Mouse (Mus musculus) erythroblast, embryonic 14.5 days (primary cell): ENCODE measurements at regions not wholly inside any gene's neighbourhood (a gene's known extent, or its start where the extent isn't known, plus 50 kb on each side); places are given as distances from the start of the nearest gene placed in this dataset.
"Not testable (repeated sequence)": the region's sequence is repeated elsewhere in the genome, so short reads cannot be mapped to it uniquely, and the experiment has no call there.

Experiments
- H3K27me3 ChIP-seq: 2 replicates; pipeline ENCODE4 v1.6.1; 2012; ENCODE audit warnings: inconsistent platforms; ENCODE audit not compliant: control insufficient read depth
- H3K36me3 ChIP-seq: 2 replicates; pipeline ENCODE4 v1.6.1; 2012; ENCODE audit warnings: mild to moderate bottlenecking, inconsistent platforms; ENCODE audit not compliant: control insufficient read depth
- H3K4me1 ChIP-seq: 2 replicates; pipeline ENCODE4 v1.6.1; 2012; ENCODE audit warnings: inconsistent platforms; ENCODE audit not compliant: control insufficient read depth
- H3K4me3 ChIP-seq: replicated peaks from 2 replicates; pipeline ENCODE3; 2012; ENCODE audit warnings: moderate library complexity, mild to moderate bottlenecking, inconsistent platforms
- H3K9me3 ChIP-seq: 2 replicates; pipeline ENCODE4 v1.6.1; 2012; ENCODE audit warnings: low read length, inconsistent platforms, mixed read lengths; ENCODE audit not compliant: control insufficient read depth
- GATA1 ChIP-seq: IDR thresholded peaks from 2 replicates; pipeline ENCODE4 v1.6.1; 2012; ENCODE audit warnings: low read length, inconsistent platforms, mixed read lengths
- TAL1 ChIP-seq: IDR thresholded peaks from 3 replicates; pipeline ENCODE4 v1.6.1; 2012; ENCODE audit warnings: low read length, inconsistent platforms, mixed read lengths

DNA sequence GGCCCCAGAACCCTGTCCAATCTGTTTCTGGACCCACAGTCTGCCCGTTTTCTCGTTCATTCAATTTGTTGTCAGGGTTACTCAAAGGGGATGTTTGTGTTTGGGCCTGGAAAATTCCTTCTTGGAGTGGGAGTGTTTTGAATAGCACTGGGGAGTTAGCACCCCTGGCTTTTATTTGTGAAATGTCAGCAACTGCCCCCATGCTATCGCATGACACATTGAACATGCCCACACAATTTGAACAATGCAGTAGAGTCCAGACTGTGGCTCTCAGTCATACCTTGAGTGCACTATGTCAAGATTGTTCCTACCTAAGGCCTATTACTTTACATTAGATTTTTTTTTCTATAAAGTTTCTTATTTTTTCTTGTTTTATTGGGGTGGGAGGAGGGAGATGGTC lies 195.2 kb upstream of the Ccdc54 start:
- no peaks in the 10 kb centered on the region for H3K4me1 ChIP-seq
- TF ChIP-seq TAL1 = no peak
- no peak for TF ChIP-seq GATA1
- no peaks in the 10 kb centered on the region for H3K27me3 ChIP-seq
- H3K36me3 ChIP-seq = no peaks in the 10 kb centered on the region
- no peak overlapping the region for H3K4me3 ChIP-seq
- H3K9me3 ChIP-seq = no peaks in the 10 kb centered on the region

- TF ChIP-seq TAL1 (no peak), GATA1 (no peak)
- H3K27me3 ChIP-seq = no peaks in the 10 kb centered on the region
Observed at GRCm38 (mm10) chr16:50785384-50785783, 194.4 kb upstream of the Ccdc54 start.

DNA sequence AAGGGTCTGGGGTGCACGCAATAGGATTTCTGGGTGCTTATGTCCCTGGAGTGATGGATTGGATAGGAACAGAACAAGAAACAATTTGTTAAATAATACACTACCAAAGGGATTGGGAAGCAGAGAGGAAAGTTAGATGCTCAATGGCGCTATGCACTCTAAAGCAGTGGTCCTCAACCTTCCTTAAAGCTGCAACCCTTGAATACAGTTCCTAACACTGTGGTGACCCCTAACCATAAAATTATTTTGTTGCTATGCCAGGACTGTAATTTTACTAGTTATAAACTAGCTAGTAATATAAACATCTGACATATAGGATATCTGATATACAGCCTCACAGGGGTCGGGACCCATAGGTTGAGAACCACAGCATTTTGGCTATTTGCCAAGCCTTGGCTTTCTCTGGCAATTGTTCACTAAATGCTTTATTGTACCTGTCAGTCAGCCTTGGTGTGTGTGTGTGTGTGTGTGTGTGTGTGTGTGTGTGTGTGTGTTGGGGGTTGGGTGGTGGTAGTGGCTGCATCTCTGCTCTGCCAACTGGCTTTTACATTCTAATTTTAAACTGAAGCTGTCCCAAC lies 193.8 kb upstream of the Ccdc54 start:
- H3K9me3 ChIP-seq = no peaks in the 10 kb centered on the region
- H3K27me3 ChIP-seq = no peaks in the 10 kb centered on the region
- no peaks in the 10 kb centered on the region for H3K36me3 ChIP-seq
- H3K4me1 ChIP-seq = no peaks in the 10 kb centered on the region
- TF ChIP-seq TAL1 = no peak
- TF ChIP-seq GATA1 = no peak
- H3K4me3 ChIP-seq = no peak overlapping the region

More at GRCm38 (mm10) chr16:50785384-50785783, 194.4 kb upstream of the Ccdc54 start:
- no peak overlapping the region for H3K4me3 ChIP-seq
- no peaks in the 10 kb centered on the region for H3K36me3 ChIP-seq
- H3K9me3 ChIP-seq = no peaks in the 10 kb centered on the region
- no peaks in the 10 kb centered on the region for H3K4me1 ChIP-seq

DNA sequence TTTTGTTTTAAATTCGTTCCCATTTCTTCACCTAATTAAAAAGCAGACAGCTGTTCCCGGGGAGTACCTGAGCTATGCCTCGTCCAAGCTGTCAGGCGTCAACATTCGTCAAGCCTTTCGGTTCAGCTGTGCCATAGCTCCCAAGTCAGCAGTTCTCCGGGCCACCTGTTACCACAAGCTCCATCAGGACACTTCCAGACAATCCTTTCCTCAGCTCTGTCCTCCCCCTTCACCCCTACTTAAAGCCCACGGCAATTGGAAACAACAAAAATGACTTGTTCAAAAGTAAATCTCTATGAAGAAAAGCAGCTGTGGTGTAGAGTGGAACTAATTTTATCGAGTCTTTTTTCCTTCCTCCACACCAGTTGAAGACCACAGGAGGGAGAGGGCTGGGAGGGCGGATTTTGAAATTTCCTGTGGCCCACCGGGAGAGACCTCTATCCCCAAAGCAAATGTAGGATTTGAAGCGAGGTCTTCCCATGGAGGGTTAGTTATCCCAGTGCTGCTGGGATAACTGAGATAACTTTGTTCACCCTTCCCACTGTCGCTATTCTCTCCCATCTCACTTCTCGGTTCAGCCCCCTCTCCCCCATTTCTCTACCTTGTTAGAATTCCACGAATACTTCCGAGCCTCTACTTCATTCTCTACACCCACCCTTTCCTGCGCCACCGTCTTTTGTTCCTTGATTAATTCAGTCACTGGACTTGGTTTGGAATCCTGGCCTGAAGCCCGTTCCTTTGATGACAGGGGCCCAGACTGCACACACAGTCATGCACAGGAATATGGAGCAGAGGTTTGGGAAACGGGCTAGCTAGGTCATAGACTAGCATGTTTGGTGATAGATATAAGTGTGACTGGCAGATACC lies 193.1 kb upstream of the Ccdc54 start:
- Histone ChIP-seq H3K36me3 (no peaks in the 10 kb centered on the region), H3K4me3 (no peak overlapping the region), H3K27me3 (no peaks in the 10 kb centered on the region), H3K9me3 (no peaks in the 10 kb centered on the region), H3K4me1 (no peaks in the 10 kb centered on the region)
- TF ChIP-seq GATA1 = no peak
- no peak for TF ChIP-seq TAL1

DNA sequence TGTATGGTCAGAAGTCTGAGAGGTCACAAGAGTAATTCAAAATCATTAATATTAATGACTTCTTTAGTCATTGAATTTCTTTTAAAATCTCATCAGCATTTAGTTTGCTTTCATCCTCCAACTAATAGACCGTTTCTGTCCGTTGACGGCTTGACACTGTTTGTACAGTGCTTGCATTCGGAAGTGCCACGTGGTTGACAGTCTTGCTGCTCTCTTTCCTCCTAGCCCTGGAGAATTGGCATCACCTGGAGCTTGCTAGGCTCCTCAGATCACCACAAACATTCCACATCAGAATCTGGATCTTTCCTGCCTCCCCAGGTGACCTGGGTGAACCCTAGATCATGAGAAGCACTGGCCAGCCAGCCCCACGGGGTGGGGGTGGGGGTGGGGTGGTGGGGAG lies 192.3 kb upstream of the Ccdc54 start:
- TF ChIP-seq GATA1 = no peak
- TF ChIP-seq TAL1 = no peak
- H3K4me3 ChIP-seq = no peak overlapping the region
- no peaks in the 10 kb centered on the region for H3K9me3 ChIP-seq
- no peaks in the 10 kb centered on the region for H3K27me3 ChIP-seq
- no peaks in the 10 kb centered on the region for H3K36me3 ChIP-seq
- H3K4me1 ChIP-seq = no peaks in the 10 kb centered on the region

DNA sequence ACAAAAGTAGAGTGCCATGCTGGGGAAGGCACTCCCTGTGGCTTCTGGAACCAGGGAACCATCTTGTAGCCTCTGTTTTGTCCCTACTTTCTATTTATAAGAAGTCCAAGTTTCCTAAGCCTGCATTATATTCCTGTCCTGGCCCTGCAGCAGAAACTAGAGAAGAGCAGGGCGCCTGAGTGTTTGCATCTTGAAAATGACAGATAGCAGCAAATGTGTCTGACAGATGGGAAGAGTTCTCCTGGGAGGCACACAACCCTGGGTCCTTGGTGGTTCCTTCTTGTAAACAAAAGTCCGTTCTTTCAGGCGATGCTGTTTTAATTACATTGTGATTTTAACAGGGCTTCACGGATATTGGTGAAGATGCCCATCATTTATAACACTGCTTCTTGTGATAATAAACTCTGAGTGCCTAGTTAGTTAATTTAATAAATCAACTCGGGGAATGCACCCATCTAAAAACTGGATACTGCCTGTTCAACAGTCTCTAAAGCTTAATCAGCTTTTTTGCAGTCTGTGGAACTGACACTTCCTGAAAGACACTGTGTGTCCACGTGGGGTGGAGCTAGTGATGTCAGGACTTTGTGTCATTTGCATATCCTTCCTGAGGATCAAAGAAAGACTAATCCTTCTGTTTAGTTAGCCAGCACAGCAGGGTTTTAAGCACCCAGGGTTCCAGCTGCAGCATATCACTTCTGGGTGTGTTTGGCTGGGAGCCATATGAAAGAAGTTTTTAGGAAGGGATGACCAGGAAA lies 188.3 kb upstream of the Ccdc54 start:
- TF ChIP-seq GATA1 = no peak
- no peak for TF ChIP-seq TAL1
- Histone ChIP-seq H3K4me1 (no peaks in the 10 kb centered on the region), H3K27me3 (no peaks in the 10 kb centered on the region), H3K4me3 (no peak overlapping the region), H3K36me3 (no peaks in the 10 kb centered on the region), H3K9me3 (no peaks in the 10 kb centered on the region)

DNA sequence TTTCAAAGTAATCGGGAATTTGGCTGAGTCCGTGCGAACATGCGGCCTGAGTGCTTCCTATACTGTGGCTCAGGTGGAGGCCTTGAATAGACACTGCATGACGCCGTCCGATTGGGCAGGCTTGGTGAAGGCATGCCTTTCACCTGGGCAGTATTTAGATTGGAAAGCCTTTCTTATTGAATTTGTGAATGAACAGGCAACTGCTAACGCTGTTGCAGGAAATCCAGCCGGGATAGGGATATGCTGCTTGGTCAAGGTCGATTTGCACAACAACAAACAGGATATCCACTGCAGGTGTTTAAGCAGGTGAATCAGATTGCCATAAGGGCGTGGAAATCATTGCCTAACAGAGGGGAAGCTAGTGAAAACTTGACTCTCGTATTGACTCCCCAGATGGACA lies 183.7 kb upstream of the Ccdc54 start:
- not testable (repeated sequence) for H3K36me3 ChIP-seq, H3K27me3 ChIP-seq, H3K9me3 ChIP-seq, H3K4me1 ChIP-seq, H3K4me3 ChIP-seq

DNA sequence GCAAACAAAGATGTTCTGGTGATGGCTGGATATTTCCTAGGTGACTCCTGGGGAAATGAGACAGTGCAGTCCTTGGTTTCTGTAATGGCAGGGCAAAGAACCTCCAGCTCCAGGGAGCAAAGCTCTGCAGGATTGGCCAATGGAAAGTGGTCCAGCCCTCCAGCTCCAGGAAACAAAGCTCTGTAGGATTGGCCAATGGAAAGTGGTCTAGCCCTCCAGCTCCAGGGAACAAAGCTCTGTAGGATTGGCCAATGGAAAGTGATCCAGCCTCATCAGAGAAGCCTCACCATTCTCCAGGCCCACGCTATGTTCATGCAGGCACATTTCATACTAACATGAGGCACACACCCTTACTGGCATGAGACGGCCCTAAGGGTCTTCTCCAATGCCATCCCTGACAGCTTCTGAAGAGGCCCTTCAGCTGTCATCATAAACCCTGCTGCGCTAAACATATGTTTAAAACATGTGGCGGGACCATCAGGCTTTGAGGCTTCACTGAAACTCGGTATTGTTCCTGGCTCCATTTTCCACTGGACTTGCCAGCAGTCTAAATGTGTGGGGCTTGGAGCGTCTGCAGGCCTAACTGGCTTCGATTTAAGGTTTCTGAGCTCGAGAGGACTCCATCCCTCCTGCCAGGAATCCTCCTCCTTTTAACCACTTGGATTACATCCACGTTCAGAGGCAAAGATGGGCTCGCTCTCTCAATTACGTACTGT lies 175.3 kb upstream of the Ccdc54 start:
- no peak for TF ChIP-seq GATA1
- no peak for TF ChIP-seq TAL1
- Histone ChIP-seq H3K4me1 (no peaks in the 10 kb centered on the region), H3K27me3 (no peaks in the 10 kb centered on the region), H3K4me3 (no peak overlapping the region), H3K36me3 (no peaks in the 10 kb centered on the region), H3K9me3 (no peaks in the 10 kb centered on the region)

DNA sequence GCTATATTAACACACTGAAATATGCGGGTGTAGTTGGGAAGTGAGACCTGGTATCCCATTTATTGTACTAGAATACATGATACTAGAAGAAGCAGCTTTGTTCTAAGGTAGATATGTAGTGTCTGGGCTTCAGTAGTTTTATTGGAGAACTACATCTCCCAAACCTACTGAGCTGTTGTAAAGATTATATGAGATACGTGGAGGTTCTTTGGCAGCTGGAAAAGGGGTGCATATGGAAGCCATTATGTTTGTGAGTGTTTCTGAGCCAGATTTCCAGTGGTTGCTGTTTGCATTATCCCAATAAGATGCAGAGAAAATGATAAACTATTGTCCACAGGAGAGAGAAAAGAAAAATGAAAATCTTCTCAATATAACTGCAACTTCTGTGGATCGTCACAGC lies 171.1 kb upstream of the Ccdc54 start:
- no peak for TF ChIP-seq TAL1
- no peak for TF ChIP-seq GATA1
- no peak overlapping the region for H3K4me3 ChIP-seq
- H3K4me1 ChIP-seq = no peaks in the 10 kb centered on the region
- H3K27me3 ChIP-seq = no peaks in the 10 kb centered on the region
- H3K36me3 ChIP-seq = no peaks in the 10 kb centered on the region
- H3K9me3 ChIP-seq = no peaks in the 10 kb centered on the region
